Mouse (Mus musculus) spleen, embryonic (tissue): ENCODE results near the gene Gm49425.
"Not testable (repeated sequence)": the region's sequence is repeated elsewhere in the genome, so short reads cannot be mapped to it uniquely, and the experiment has no call there.

Experiments
- CTCF ChIA-PET: fragments of 350-600 bp; sonication (Branson Sonifier 250); formaldehyde crosslinking; loops from one replicate; lab custom pipeline; 2022; lab: Charles Lee

The Gm49425 gene

DNA sequence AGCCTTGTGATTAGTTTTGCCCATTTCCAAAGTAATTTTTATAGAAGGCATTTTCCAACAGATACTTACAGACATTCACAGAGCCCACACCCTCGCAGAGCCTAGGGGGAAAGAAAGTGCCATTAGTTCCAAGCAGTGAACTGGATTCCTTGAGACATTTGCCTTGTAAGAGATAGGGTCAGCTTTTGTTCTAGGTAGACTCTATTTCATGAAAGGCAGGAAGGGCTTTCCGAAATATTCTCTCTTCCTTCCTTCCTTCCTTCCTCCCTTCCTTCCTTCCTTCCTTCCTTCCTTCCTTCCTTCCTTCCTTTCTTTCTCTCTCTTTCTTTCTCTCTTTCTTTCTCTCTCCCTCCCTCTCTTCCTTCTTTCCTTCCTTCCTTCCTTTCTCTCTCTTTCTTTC lies at the start of gene Gm49425:
TSS of gene Gm49425 (minus strand) at position 101 of the 400 bp plus-strand sequence.
- CTCF ChIA-PET: not testable (repeated sequence)

- CTCF ChIA-PET: no interaction called here
Observed at GRCm38 (mm10) chr15:101562850-101563249, 45.8 kb upstream of the Gm49425 start, which contains the start of gene Krt90. TSS of gene Krt90 (minus strand) at chr15:101562950.

GRCm38 (mm10) chr15:101558034-101558646 lies 41.1 kb upstream of the Gm49425 start:
- CTCF ChIA-PET: interaction anchor here (0.6 kb wide), 1 partner anchor 26 kb away, joined by 5 read pairs; no protein-coding TSS in a partner anchor

- CTCF ChIA-PET: no interaction called here
Observed at GRCm38 (mm10) chr15:101553169-101553568, 36.1 kb upstream of the Gm49425 start.

- CTCF ChIA-PET: no interaction called here
Observed at GRCm38 (mm10) chr15:101552188-101552587, 35.1 kb upstream of the Gm49425 start.

GRCm38 (mm10) chr15:101550567-101550966 lies 33.5 kb upstream of the Gm49425 start, which contains the start of gene Krt82:
TSS of gene Krt82 (minus strand) at chr15:101550667.
- CTCF ChIA-PET: interaction anchor here (0.5 kb wide), 1 partner anchor 10 kb away, joined by 4 read pairs; no protein-coding TSS in a partner anchor

GRCm38 (mm10) chr15:101544478-101544877 lies 27.4 kb upstream of the Gm49425 start:
- CTCF ChIA-PET: no interaction called here

DNA sequence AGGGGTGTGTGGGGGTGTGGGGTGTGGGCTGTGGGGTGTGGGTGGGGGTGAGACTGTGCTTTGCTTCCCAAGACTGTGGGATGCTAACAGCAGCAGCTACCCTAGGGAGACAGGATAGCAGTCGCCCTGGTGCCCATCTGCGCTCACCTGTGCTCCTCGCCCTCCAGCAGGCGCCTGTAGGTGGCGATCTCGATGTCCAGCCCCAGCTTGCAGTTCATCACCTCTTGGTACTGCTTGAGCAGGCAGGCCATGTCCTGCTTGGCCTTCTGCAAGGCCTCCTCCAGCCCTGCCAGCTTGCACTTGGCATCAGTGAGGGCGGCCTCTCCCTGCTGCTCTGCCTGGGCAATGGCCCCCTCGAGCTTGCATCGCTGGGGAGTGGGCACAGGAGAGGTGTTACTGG lies 25.5 kb upstream of the Gm49425 start:
- CTCF ChIA-PET: no interaction called here

- CTCF ChIA-PET: no interaction called here
Observed at GRCm38 (mm10) chr15:101538580-101538900, 21.5 kb upstream of the Gm49425 start.

GRCm38 (mm10) chr15:101537864-101538579 lies 21.0 kb upstream of the Gm49425 start:
- CTCF ChIA-PET: no interaction called here

- CTCF ChIA-PET: no interaction called here
Observed at GRCm38 (mm10) chr15:101536054-101536850, 19.2 kb upstream of the Gm49425 start.

- CTCF ChIA-PET: no interaction called here
Observed at GRCm38 (mm10) chr15:101532720-101533119, 15.7 kb upstream of the Gm49425 start, which contains the start of gene Krt84. TSS of gene Krt84 (minus strand) at chr15:101532820.

DNA sequence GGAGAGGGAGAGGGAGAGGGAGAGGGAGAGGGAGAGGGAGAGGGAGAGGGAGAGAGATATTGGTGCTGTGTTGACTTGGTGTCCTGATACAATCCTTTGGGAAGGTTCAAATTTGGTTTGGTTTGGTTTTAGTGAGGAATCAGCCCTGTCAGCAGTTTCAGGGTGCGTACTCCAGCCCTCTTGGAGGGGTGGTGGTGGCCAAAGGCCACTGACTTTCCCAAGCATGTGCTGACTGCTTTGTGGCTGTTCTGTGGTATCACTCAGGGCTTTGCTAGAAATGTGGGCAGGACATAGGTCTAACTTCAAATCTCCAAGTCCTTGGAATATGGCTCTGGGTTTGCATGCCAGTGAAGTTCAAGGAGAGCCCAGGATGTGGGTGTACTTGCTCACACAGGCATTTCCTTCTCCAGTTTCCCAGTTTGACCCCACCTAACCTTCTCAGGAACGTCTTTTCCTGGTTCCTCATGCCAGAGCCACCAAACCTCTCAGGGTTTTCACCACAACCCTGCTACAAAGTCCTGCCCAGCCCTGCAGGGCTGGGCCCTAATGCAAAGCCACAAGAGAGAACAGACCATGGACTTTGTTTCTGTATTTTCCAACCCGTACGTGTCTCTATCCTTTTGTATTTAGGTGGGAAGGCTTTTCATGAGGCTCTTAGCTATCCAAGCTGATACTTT lies 5.6 kb upstream of the Gm49425 start:
- CTCF ChIA-PET: no interaction called here

- CTCF ChIA-PET: no interaction called here
Observed at GRCm38 (mm10) chr15:101519792-101520191, 2.7 kb upstream of the Gm49425 start.

GRCm38 (mm10) chr15:101508247-101508646 lies 8.8 kb downstream of the Gm49425 start:
- CTCF ChIA-PET: no interaction called here

- CTCF ChIA-PET: no interaction called here
Observed at GRCm38 (mm10) chr15:101506896-101507758, 9.9 kb downstream of the Gm49425 start.

DNA sequence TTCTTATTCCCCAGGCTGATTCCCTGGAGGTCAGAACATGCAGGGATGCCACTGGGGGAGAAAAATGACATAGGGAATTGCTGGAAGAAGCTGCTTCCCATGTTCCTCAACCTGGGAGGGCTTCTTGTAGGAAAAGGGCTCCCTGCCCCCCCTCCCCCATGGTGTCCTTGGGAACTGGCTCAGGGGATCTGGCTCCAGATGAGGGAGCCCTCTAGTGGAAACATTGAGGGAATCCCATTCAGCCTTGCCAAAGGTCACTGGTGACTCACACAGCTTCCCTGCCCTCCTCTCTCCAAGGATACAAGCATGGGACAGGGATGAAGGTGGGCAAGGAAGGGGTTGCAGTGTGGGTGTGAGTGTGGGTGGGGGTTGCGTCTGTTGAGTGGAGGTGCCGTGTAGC lies 19.9 kb downstream of the Gm49425 start:
- CTCF ChIA-PET: interaction anchor here (0.7 kb wide), 1 partner anchor 18 kb away, joined by 4 read pairs; no protein-coding TSS in a partner anchor

GRCm38 (mm10) chr15:101495266-101495665 lies 21.8 kb downstream of the Gm49425 start:
- CTCF ChIA-PET: no interaction called here

- CTCF ChIA-PET: no interaction called here
Observed at GRCm38 (mm10) chr15:101494203-101494602, 22.9 kb downstream of the Gm49425 start.

- CTCF ChIA-PET: no interaction called here
Observed at GRCm38 (mm10) chr15:101493713-101494112, 23.3 kb downstream of the Gm49425 start.

GRCm38 (mm10) chr15:101492718-101493117 lies 24.3 kb downstream of the Gm49425 start:
- CTCF ChIA-PET: no interaction called here
